ENCODE assay signal across 10 mouse cellular contexts in the genomic region with DNA sequence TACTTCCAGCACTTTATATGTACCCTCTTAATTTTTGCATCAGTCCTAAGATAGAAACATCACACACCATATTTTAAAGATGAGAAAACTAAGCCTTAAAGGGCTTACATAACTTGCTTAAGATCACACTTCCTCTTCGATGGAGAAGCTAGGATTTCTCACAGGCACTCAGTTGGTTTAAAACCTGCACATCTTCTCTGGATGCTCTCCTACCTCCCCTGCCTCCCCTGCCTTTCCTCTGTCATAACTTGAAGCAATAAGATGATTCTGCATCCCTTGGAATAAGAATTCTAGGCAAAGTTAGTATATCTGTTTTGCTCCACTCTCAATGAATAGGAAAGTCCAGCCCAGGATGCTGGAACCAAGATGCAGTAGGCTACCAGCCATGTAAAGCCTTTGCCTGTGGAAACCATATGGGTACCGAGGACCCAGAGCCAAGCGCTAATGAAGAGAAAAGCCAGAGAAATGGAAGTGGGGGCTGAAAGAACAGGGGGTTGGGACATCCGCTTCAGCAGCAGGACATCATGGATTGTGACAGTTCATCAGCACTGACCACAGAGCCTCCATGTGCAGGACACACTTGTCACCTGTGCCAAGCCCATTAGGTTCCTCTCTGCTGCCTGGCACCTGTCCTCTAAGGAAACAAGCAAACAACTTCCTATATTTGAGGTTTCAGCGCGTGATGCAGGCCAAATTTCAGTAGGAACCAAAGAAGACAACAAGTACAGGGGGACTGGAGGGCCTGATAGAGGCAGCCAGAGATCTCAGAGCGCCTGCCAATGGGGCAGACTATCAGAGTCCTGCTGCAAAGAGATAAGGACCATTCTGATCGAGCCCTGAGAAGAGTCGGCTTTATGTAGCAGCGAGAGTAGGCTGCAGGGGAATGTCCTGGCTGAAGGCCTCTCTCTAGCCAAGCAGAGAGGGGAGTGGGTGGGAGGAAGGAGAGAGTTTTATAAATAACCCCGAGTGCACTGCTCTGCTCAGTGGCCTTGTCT.
DNase-seq lines count a peak whose midpoint lies in the region; ATAC-seq and TF ChIP-seq lines count a peak whose summit lies in the region.
"Had no signal": no experiment of that assay in that cellular context is flagged by ENCODE, and none has a peak within 500 bp of the region (broad histone marks: within the 10 kb centered on the region; RNA-seq: fewer than 3 reads in every experiment).

No protein-coding gene starts in this region.

- no peaks in the 10 kb centered on the region for H3K36me3 ChIP-seq in hindbrain, postnatal 0 days (ENCODE audit: insufficient read depth, low read length)
- no peaks in the 10 kb centered on the region for H3K36me3 ChIP-seq in hindbrain, embryonic 11.5 days (ENCODE audit: control insufficient read depth, insufficient read depth, low read length)
- no peaks in the 10 kb centered on the region for H3K36me3 ChIP-seq in erythroblast, embryonic 14.5 days (ENCODE audit: control insufficient read depth)
- H3K36me3 ChIP-seq in megakaryocyte, embryonic 14.5 days (replicated peaks; ENCODE audit: low read length) = peaks cover 12% of the 10 kb centered on the region
- H3K36me3 ChIP-seq: midbrain, embryonic 13.5 days had no signal

- H3K27ac ChIP-seq in hindbrain, postnatal 0 days = 0 out of 2 replicates have a peak overlapping the region, but pooled peaks have one; percentile 4
- no peak overlapping the region for H3K27ac ChIP-seq in hindbrain, embryonic 11.5 days (ENCODE audit: low read depth, low read length)
- H3K27ac ChIP-seq: midbrain, embryonic 13.5 days had no signal

- H3K27me3 ChIP-seq in hindbrain, postnatal 0 days (ENCODE audit: insufficient read depth, low read length) = no peaks in the 10 kb centered on the region
- no peaks in the 10 kb centered on the region for H3K27me3 ChIP-seq in hindbrain, embryonic 11.5 days (ENCODE audit: control insufficient read depth, insufficient read depth, low read length)
- H3K27me3 ChIP-seq in erythroblast, embryonic 14.5 days (ENCODE audit: control insufficient read depth) = no peaks in the 10 kb centered on the region
- H3K27me3 ChIP-seq in megakaryocyte, embryonic 14.5 days (replicated peaks) = no peaks in the 10 kb centered on the region
- H3K27me3 ChIP-seq: Patski had no signal

- H3K9me3 ChIP-seq in hindbrain, postnatal 0 days (ENCODE audit: low read length) = no peaks in the 10 kb centered on the region
- no peaks in the 10 kb centered on the region for H3K9me3 ChIP-seq in hindbrain, embryonic 11.5 days (ENCODE audit: control insufficient read depth, low read length)
- no peaks in the 10 kb centered on the region for H3K9me3 ChIP-seq in erythroblast, embryonic 14.5 days (ENCODE audit: control insufficient read depth, low read length)
- no peaks in the 10 kb centered on the region for H3K9me3 ChIP-seq in megakaryocyte, embryonic 14.5 days
- H3K9me3 ChIP-seq: midbrain, embryonic 13.5 days had no signal

- H3K4me3 ChIP-seq in hindbrain, postnatal 0 days (ENCODE audit: low read length) = no peak overlapping the region
- H3K4me3 ChIP-seq in hindbrain, embryonic 11.5 days (ENCODE audit: low read depth, low read length) = no peak overlapping the region
- peak overlapping the region; percentile 11 for H3K4me3 ChIP-seq in erythroblast, embryonic 14.5 days (replicated peaks)
- H3K4me3 ChIP-seq in megakaryocyte, embryonic 14.5 days (replicated peaks) = peak overlapping the region; percentile 80
- H3K4me3 ChIP-seq: midbrain, embryonic 13.5 days had no signal

- no peak for TF ChIP-seq CTCF in hindbrain, postnatal 0 days (IDR thresholded peaks at IDR 0.05; ENCODE audit: low read depth)

- H3K9ac ChIP-seq in hindbrain, postnatal 0 days (replicated peaks; ENCODE audit: low read length) = no peak overlapping the region
- no peak overlapping the region for H3K9ac ChIP-seq in hindbrain, embryonic 11.5 days (ENCODE audit: low read depth, low read length)
- H3K9ac ChIP-seq: midbrain, embryonic 13.5 days had no signal

- DNase-seq in hindbrain, postnatal 0 days (ENCODE audit: low spot score) = no peak
- DNase-seq in hindbrain, embryonic 11.5 days (ENCODE audit: low spot score) = no peak
- DNase-seq in T-cell, adult 2 months (ENCODE audit: low spot score) = peak; percentile 41
- DNase-seq in right cerebral cortex, postnatal 25 days = no peak
- no peak for DNase-seq in embryo, embryonic 10 days (ENCODE audit: low spot score)
- no peak for DNase-seq in right cerebral cortex, postnatal 4 days

- H3K4me2 ChIP-seq in hindbrain, postnatal 0 days (ENCODE audit: low read depth, low read length) = no peak overlapping the region
- H3K4me2 ChIP-seq in hindbrain, embryonic 11.5 days (replicated peaks; ENCODE audit: low read depth, low read length) = no peak overlapping the region
- H3K4me2 ChIP-seq: midbrain, embryonic 13.5 days had no signal

- WGBS in hindbrain, postnatal 0 days = 58% methylated on average over 11 of the region's 11 CpGs
- WGBS in hindbrain, embryonic 11.5 days = 76% methylated on average over 11 of the region's 11 CpGs

- H3K4me1 ChIP-seq in hindbrain, postnatal 0 days (ENCODE audit: insufficient read depth, low read length) = no peaks in the 10 kb centered on the region
- H3K4me1 ChIP-seq in hindbrain, embryonic 11.5 days (replicated peaks; ENCODE audit: control insufficient read depth, insufficient read depth, low read length) = no peaks in the 10 kb centered on the region
- H3K4me1 ChIP-seq in erythroblast, embryonic 14.5 days (ENCODE audit: control insufficient read depth) = peaks cover 70% of the 10 kb centered on the region
- peaks cover 69% of the 10 kb centered on the region for H3K4me1 ChIP-seq in megakaryocyte, embryonic 14.5 days

- ATAC-seq in hindbrain, postnatal 0 days = peak; percentile 66; the same call in 1 of the 2 replicates
- no peak for ATAC-seq in hindbrain, embryonic 11.5 days (ENCODE audit: low FRiP score)
- ATAC-seq: midbrain, embryonic 13.5 days had no signal

Comparison
In these comparisons a context has a peak if more than half of its experiments do, and no peak if none do; other contexts are left out.
1. H3K4me3 ChIP-seq: peak in erythroblast, embryonic 14.5 days (single experiment) and megakaryocyte, embryonic 14.5 days (single experiment); none in hindbrain, postnatal 0 days (single experiment) and hindbrain, embryonic 11.5 days (single experiment).